Mouse (Mus musculus) thymus, adult 18-20 months (tissue): Measurements from ENCODE around the gene Mapk11.
A peak's percentile ranks its signal among the peaks of the same experiment; 100 is the strongest.

ENCODE experiments used
- DNase-seq, 2 experiments: peaks; one replicate each; pipeline ENCODE4 v3.0.0; 2022; ENCODE audit warnings: mixed read lengths in 2 of 2

Mapk11 gene

DNA sequence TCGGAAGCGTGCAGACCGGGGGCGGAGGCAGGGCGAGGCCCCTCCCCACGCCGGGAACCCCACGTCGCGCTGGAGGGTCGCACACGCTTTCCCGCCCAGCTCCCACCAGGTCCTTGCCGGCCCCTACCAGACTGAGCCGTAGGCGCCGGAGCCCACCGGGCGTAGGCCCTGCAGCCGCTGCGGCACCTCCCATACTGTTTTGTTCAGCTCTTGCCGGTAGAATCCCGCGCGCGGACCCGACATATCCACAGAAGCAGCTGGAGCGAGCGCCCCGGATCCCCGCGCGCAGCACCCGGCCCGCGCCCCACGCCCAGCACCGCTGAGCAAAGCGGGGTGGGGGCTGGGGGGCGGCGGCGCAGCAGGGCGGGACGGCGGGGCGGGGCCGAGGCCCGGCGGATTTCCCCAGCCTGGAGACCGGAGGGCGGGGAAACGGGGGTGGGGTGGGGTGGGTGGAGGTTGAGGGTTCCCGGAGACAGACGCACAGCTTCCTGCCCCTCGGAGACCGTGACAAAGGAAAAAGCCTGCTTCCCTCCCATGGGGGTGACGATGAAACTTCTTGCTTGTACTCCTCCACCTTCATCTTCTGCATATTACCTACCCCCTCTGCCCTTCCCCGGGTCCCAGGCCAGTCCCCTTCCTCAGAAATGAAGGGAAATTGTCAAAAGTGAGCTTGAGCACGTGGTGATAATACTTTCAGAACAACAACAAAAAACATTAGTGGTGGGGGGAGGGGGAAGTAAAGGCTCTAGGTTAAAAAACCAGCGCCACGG is at the start of gene Mapk11:
Gene Mapk11, minus strand, starts transcription at position 358 of the 770 bp plus-strand sequence.
- peak; percentile 54 to 73 for DNase-seq

DNA sequence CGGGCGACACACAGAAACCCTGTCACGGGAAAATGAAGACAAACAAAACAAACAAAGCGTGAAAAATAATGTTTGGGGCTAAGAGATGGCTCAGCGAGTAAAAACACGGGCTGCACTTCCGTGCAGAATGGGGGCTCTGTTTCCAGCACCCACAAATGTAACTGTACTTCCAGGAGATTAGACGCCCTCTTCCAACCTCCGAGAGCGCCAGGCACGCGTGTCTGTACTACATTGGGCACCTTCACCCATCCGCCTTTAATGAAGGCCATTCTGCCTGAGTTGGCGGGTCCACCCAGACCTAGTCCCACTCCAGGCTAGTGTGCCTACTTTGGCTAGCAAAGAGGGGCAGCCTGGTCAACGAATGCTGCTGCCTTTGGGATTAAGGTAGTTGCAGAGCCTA is 47.6 kb upstream of the Mapk11 start:
- no peak for DNase-seq

DNA sequence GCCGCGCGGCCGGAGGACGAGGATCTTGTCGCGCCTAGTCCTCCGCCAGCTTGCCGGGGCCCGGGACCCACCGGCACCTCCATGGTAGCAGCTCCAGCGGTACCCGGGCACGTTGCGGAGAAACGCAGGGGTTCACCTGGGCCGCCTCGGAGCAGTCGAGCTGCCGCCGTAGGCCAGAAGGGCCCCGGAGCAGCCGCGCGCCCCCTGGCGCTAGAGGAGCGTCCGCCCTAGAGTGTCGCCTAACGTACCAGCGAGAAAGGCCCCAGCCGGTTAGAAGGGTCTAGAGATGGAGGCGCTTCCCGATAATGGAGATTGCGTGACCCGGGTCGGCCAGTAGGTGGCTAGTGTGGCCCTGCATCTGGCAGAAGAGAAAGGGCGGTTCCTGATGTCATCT is 46.9 kb upstream of the Mapk11 start, which contains the start of gene Dennd6b:
Gene Dennd6b, minus strand, starts transcription at position 184 of the 394 bp plus-strand sequence.
- peak; percentile 94 to 95 for DNase-seq

DNA sequence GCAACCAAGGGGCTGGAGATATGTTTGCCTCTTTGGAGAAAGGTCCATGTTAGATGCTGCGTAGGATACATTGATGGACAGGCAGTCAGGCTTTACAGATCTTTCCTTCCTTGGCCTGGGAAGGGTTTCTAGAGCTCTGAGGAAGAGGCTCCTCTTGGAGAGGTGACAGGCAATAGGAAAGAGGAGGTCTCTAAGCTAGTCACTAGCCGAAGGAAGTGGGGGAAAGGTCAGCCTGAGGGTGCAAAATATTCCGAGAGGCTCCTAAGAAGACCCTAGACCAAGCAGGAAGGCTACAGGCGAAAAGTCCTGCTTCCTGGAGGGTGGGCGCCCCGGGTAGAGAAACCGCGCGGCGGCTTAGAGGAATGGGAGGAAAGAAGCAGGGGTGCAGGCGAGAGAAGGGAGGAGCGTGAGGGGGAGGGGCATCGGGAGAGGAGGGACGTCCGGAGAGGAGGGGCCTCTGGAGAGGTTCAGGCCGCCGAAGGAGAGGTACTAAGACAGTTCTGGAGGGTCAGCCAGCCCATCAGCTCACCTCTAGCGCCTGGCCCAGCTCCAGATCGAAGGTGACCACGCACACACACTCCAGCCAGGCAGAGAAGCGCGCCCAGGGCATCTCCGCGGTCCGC is 46.4 kb upstream of the Mapk11 start:
- peak; percentile 84 to 90 for DNase-seq

DNA sequence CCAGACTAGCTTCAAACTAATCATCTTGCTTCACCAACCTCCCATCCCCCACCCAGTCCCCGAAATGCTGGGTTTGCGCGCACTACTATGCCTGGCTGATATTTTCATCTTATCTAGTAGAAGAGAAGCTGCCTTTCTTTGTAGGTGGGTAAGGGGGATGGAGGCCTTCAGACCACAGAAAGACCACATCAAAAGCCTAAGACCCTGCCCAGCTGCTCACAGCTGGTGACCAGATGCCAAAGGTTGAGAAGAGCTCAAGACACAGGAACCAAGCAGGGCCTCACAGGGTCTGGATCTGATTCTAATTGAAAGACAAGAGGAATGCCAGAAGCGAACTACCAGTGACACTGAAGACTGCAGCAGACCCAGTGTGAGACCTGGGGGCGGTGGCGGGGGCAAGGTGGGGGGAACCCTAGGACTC is 45.8 kb upstream of the Mapk11 start:
- no peak for DNase-seq

DNA sequence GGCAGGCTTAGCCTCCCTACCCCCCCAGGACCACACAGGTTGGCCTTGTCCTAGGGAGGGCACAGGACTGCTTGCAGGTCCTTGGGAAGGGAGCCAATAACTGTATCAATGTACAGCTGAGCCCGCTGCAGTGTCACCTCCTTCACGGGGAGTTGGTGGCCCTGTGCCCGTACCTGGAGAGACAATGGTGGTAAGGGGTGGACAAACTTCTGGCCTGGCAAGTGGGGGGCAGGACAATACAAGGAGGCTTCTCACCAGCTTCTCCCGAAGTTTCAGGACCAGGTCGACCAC is 35.5 kb upstream of the Mapk11 start:
- DNase-seq, result no peak

DNA sequence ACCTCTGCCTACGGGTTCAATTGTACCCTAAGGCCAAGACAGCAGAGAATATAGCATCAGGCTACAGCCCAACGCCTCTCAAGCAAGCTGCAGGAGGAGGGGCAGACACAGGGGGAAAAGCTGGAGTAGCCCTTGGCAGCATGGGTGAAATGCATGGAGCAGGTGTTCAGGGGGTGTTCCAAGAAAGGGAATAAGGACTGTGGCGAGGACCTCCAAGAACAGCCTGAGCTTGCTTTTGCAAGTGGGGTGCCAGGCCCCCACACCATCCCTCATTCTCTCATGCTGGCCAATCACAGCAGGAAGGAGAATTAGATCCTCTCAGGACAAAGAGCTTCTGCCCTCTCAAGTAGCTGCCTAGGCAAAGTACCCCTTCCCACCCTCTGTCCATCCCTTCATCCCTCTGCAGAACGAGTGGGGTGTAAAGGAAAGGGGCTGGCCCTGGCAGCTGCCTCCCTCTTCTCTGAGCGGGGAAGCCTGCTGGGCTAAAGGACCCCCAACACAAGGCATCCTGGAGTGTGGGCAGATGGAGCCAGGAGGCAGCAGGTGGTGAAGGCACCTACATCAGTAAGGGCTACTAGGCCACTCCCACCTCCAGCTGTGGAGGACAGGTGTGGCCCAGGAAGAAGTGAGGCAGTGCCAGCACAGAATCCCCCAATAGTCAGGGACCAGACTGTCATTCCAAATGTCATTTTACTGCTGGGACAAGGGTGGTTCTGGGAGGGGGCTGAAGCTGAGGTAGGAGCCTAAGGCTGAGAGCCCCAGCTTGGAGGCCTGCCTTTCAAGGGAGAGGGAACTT is 34.9 kb upstream of the Mapk11 start:
- no peak for DNase-seq

DNA sequence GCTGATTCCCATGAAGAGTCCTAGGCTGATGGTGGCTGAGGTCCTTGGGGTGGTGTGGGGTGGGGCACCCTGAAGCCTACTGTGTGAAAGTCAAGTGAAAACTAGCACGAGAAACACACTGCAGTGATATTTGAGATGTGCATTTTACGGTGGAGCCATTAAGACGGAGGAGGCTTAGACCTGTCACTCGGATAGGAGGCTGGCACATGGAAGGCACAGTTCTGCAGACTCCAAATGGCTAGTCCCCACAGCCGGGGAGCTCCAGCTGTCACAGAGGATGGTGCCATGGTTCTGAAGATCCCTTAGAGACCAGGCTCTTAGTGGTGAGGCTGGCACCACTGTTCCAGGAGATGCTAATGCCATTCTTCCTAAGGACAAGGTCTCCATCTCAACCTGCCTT is 33.4 kb upstream of the Mapk11 start:
- no peak for DNase-seq

DNA sequence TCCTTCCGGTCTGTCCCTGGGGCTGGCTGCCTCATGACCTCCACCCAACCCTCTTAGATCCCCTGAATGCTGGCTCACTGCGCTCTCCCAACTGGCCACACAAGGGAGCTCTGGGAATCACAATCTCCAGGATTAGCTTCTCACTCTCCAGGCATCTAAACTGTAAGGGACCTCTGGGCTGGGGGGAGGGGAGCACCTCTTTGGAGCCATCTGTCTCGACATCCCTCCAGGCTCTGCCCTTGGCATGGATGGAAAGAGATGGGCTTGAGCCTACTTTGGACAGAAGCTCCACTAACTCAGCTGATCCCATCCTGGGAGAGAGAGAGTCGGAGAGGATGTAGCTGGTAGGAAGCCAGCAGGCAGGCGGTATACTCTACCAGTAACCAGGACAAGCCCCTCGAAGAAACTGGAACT is 32.9 kb upstream of the Mapk11 start:
- DNase-seq, result no peak

DNA sequence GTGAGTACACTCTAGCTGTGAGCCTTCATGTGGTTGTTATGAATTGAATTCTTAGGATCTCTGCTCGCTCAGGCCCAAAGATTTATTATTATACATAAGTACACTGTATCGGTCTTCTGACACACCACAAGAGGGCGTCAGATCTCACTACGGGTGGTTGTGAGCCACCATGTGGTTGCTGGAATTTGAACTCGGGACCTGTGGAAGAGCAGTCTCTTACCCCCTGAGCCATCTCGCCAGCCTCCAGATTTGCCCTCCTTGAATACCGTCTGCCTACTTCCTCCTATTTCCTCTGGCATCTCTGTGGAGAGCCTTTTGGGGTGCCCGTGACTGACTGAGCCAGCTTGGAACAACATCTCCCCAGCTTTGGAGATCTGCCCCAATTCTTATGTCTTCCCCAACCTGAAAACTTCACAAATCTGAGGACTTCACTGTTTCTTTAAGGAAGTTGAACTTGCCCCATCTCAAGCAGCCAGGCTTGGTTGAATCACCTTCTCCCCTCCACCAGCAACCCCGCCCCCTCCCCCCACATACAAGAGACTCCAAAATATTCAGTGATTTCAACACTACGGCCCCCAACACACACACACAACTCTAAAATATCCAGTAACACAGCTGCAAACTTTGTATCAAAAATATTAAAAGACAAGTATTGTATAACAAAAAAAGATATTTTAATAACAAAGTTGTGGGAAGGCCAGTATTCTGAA is 32.3 kb upstream of the Mapk11 start:
- DNase-seq, result no peak

DNA sequence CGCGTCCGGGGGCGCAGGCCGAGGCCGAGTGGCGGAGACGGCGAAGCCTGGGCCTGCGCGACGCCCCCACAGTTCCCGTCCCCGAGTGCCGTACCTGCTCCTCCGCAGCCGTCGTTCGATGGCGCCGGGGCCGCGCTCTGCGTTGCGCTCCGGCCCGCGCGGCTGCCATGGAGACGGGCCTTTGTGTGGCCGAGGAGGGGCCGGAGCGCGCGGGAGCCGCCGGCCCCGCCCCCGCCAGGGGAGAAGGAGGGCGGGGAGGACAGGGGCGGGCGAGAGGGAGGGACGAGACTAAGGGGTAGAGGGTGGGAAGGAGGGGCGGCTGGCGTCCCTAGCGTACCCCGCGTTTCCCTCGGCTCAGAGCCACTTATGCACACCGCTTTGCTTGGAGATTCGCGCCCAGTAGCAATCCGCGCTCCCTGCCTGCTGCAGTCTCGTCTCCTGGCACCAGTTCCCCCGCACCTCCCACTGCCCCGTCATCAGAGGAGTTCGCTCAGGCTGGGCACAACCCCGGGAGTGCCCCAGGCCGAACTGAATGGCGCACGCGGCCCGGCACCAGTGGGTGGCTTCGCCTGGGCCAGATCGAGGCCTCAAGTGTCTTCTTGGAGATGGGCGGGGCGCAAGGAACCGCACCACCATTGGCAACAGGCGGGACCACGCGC is 31.3 kb upstream of the Mapk11 start, which contains the start of gene Plxnb2:
Gene Plxnb2, minus strand, starts transcription at position 218 of the 659 bp plus-strand sequence.
- DNase-seq, result no peak

DNA sequence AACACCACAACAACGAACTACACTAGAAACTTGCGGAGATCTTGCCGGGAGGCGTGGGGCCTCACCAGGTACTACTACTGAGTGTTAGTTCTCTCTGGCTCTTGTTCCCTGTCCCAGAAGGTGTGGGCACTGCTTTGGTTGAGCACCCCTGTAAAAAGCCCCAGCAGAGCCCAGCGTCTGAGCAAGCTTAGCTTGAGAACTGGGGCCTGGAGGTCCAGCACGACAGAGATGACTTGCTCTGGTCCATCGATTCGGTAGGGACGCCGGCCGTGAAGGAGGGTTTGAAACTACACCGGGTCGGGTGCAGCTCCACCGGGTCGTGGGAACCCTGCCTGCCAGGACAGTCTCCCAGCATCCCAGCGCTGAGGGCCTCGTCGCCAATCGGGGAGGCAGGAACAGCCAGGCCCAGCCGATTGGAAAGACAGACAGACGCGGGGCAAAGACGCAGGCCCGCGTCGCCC is 30.7 kb upstream of the Mapk11 start:
- no peak for DNase-seq

DNA sequence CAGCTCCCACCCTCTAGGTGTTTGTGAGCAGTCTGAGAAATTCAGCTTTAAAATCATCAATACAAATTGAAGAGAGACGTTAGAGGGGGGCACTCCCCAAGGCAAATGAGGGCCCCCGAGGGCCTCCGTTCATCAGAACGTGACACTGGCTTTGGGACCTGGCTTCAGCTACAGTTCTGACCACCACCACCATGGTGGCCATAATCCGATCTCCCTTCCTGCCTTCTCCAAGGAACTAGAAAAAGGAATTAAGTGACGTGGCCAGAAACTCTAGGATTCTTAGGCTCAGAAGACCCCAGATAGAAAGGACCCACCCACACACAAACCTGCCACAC is 30.2 kb upstream of the Mapk11 start:
- no peak for DNase-seq

DNA sequence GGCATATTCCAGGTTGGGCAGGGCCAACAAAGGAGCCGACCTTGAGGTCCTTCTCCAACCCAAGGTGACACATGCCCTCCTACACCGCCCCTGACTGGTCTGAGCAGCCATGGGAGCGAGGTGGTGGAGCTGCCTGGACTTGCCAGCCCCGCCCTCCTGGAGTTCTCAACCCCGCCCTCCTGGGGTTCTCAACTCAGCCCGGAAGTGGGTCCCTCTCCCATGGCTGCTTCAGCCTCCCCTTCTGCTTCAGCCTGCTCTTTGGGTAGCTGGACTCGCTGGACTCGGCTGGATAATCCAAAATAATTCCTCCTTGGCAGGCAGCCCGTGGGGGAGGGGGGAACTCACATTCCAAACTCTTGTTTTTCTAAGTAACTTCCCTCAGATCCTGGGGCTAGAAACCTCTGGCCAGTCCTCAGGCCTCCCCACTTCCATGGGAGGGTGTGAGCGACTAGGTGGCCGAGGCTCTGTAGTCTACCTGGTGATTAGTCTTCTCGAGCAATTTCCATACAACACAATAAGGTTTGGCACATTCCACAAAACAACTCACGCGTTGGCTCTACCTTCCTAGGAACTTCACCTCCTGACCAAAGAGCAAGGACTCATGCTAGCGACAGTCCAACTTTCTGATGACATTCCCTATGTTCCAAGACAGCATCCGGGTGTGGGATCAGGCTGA is 29.7 kb upstream of the Mapk11 start:
- peak in 1 of 2 experiments; percentile 31 for DNase-seq

DNA sequence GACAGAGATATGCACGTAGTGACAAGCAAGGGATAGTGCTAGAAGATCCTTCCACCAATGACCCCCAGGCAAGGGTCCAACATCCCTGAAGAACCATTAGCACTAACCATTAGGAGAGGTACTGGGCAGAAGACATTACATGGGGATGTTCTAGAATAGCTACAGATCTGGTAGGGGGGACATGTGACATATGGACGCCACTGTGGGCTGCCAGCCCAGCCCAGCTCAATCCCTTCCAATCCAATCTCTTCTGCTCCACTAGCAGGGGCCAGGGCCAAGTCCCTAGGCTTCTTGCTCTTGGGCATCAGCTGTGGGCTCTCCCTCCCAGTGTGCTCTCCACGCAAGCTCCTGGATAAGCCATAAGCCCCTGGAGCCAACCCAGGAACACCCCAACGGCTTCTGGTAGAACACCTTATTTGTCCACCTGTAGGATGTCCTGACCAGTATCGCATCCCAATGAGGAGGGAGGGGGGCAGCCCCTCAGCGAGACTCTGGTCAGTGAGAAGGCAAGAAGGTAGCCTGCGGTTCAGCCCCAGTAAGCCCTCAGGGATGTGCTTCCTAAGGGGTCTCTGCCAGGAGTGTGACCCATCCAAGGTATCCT is 28.9 kb upstream of the Mapk11 start:
- DNase-seq, result no peak

DNA sequence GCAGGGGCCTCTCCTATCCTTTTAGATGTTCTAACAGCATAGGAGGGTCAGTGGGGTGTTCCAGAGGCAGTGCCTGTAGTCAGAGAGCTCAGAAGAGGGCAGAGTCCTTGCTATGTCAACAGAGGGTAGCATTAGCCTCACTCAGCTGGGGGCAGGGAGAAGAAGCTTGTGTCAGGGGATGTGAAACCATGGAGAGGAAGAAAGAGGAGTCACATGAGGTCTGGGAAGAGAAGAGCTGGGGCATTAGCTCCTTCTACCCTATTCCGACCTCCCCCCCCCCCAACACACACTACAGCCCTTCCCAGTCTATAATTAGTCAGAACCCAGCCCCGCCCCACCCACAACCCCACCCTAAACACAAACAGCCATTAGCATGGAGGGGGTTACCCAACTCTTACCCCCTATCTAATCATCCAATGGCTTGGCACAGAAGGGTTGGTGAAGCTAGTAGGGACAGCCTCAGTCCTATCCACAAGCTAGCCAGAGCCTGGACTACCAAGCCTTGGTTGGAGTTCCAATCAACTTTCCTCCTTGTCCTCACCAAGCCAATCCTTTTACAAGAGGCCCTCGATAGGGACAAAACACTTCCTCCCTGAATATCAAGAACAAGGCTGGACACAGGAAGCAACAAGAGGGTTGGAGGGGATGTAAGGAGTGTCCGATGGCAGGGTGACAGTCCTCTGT is 28.3 kb upstream of the Mapk11 start:
- no peak for DNase-seq

DNA sequence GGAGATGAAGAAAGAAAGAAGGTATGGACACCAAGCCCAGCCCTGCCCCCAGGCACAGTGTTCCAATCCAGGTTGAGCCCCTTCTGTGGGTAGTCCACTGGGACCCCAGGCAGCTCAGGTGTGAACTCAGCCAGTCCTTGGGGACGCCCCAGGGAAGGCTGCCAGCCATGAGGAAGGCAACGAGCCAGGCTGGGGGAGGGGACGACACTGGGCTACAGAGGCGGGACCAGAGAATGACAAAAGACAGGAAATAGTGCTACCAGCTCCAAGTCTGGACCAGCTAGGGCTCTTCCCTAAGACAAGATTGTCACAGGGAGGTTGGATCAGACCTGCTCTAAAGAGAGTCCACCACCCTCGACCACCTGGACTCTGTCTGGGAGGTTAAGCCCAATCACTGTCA is 27.7 kb upstream of the Mapk11 start:
- no peak for DNase-seq

DNA sequence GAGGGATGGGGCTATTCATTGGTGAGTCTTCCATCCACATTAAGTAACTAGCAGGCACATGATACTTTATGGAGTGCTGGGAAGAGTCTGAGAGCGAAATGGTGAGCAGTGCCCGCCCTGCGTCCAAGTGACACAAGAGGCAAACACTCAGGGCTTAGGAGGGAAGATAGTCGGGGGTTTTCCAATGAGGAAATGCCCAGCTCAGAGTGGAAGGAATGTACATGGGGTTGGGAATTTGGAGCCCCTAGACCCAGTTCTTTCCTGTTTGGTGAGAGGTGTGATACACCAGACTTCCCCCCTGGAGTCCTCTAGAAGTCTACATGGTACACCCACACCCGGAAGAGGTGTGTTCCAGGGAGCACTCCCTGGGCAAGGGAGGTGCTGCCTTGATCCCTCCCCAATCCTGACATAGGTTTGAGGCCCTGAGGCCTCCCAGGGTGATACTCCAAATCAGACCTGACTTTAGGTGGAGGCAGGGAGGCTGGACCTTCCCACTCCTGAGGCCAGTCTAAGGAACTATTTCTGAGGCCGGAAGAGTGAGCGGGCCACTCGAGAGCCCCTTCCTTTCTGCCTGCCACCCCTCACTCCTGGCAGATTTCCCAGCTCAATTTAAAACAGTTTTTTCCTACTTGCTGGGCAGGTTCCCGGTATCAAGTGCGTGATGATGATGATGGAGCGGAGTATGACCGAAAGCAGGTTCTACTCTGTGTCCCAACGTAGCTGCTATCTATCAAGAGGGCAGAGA is 26.2 kb upstream of the Mapk11 start:
- DNase-seq, result no peak

DNA sequence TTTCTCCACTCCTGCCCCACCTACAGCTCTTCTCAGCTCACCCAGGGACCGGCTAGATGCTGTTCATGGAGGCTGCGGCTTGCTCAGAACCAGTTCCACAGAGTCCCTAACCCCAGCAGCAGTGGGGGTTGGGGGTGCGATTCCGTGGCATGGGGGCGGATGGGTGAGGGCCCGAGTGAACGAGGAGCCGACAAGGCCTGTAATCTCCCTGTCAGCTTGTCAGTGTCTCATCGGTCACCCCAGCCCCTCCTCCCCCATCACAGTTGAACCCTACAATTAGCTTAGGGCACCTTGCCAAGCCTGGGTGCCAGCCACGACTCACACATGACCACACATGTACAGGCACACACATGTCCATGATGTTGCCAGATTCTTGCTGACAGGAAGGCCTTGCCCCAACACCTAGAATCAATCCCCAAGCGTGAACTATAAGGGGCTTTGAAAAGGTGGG is 25.5 kb upstream of the Mapk11 start:
- no peak for DNase-seq

DNA sequence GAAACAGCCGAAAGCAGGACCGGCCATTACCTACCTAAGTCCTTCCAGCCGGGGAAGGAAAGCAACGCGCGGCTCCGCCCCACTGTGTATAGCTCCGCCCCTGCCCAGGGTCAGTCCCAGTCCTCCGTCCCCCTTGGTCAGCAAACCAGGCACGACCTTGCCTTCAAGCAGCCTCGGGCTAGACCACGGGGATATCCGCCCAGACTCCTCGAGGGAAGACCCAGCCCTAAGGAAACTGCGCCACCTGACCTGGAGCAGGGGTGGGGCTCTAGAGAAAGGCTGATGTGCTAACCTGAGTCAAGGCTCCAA is 24.4 kb upstream of the Mapk11 start:
- no peak for DNase-seq
